Mouse (Mus musculus) megakaryocyte, embryonic 14.5 days (primary cell): ENCODE results near the gene Dcun1d3.

ENCODE experiments used
- FLI1 ChIP-seq: IDR thresholded peaks from 2 replicates; pipeline ENCODE4 v1.6.1; 2012; ENCODE audit warnings: low read length, inconsistent platforms, mixed read lengths
- GATA1 ChIP-seq: IDR thresholded peaks from 3 replicates; pipeline ENCODE4 v1.6.1; 2012; ENCODE audit warnings: mixed read lengths, low read length, inconsistent platforms, borderline replicate concordance

- TF ChIP-seq FLI1 (no peak), GATA1 (no peak)
These were observed 35.1 kb downstream of the Dcun1d3 start for GRCm38 (mm10) chr7:119860971-119861334.
